Mouse (Mus musculus) adrenal gland, adult (tissue): ENCODE results near the gene Asphd1.

ENCODE experiments used
- DNase-seq, 2 experiments: peaks; one replicate each; pipeline ENCODE4 v3.0.0; 2022 to 2023; ENCODE audit warnings: low spot score in 1 of 2; ENCODE audit not compliant: inconsistent age in 2 of 2

Asphd1 gene

DNA sequence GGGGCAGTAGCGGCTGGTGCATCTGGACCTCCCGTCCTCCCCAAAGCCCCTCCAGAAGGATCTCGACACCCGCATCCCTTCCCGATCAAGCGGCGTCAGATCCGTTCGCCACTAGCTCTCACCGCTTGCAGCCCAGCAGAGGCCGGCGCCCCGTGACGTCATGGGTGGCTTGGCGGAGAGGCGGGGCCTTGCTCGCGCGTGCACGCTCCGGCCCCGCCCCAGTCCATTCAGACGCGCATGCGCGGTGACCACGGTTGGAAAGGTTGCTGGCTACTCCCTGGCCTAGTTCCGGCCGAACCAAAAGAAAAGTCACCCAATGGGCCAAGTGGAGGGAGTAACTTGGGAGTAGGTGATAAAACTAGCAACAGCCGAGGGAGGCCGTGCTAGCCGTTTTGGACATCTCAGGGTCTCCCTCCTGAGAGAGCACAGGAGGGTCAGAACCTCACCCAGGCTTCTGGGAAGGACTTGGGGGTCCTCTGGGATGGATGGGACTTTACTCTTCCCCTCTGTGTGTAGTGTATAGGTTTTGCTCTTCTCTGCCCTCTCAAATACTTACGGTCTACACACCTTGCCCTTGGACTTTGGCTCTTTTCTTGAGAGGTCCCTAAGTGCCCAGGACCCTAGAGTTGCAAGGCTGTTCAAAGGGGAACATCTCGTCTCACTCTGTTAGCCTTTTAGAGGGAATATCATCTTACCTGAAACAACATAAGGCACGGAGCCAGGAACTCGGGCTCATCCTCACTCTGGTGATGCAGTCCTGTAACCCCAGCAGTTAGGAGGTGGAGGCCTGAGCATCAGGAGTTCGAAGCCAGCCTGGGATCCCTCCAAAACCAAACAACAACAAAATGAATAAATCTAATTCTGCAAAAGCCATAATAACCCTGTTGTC is 51.0 kb downstream of the Asphd1 start:
- peak; percentile 97 to 99 for DNase-seq

DNA sequence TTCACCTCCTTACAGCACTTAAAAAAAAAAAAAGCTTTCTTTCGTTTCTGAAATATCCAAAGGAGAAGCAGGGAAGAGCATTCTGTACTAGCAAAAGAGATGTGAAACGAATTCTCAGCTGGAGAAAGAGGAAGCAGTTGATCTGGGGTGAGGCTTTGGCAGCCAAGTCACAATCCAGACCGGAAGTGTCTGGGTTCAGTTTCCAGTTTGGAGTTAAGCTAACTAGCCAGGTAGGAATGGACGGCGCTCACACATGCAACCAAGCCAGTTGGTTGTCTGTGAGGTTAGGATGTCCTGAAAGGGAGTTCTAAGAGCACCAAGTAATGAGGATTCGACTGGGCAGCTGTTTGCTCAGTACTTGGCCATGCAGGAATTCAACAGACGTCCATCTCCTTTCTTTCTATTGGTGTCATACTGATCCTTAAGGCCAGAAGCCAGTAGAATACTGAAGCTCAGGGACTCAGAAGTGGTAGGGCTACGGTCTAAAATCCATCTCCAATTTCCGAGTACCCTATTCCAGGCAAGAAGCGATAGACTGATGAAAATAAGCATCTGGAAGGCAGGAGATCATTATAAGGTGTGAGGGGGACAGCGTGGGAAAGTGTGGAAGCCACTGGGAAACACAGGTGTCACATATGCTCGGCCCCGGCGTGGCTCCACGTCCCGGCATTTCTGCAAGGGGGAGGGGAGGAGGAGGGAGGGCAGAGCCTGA is 51.8 kb downstream of the Asphd1 start:
- DNase-seq, result no peak

DNA sequence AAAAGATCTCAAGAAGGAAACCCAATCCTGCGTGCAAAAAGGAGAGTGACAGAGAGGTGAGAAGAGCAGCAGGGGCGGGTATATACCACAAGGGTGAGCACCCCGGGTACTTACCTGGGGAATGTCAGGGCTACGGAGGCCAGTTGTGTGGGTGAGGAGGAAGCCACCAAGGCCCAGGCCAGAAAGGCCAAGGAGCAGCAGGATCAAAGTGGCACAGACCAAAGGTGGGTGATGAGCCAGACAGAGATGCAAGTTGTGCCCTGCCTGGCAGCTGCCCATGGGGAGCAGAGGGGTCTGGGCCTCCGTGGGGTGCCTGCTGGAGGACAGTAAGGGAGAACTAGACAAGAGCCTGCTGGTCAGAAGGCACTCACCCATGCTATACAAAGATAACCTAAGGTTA is 52.5 kb downstream of the Asphd1 start:
- peak in 1 of 2 experiments; percentile 48 for DNase-seq
